Mouse (Mus musculus) megakaryocyte, embryonic 14.5 days (primary cell): Measurements from ENCODE around the gene Olfr622.

Experiments
- FLI1 ChIP-seq: IDR thresholded peaks from 2 replicates; pipeline ENCODE4 v1.6.1; 2012; ENCODE audit warnings: low read length, inconsistent platforms, mixed read lengths
- GATA1 ChIP-seq: IDR thresholded peaks from 3 replicates; pipeline ENCODE4 v1.6.1; 2012; ENCODE audit warnings: mixed read lengths, low read length, inconsistent platforms, borderline replicate concordance

GRCm38 (mm10) chr7:103636795-103637194, 5.7 kb downstream of the Olfr622 start:
- no peak for TF ChIP-seq GATA1
- no peak for TF ChIP-seq FLI1
